ENCODE assay signal across 8 mouse cellular contexts in genomic region chr15:84446997-84447396, GRCm38 (mm10). TPM values are rescaled to one million over a fixed set of nuclear protein-coding genes. Genes with fewer than 3 reads are reported as not detected.
A peak's percentile ranks its signal among the peaks of the same experiment; 100 is the strongest.
DNase-seq lines count a peak whose midpoint lies in the region; ATAC-seq and TF ChIP-seq lines count a peak whose summit lies in the region.
"Had no signal": no experiment of that assay in that cellular context is flagged by ENCODE, and none has a peak within 500 bp of the region (broad histone marks: within the 10 kb centered on the region; RNA-seq: fewer than 3 reads in every experiment).

Gene Shisal1, minus strand, starts transcription at chr15:84447097.

- H3K4me2 ChIP-seq in lung, embryonic 15.5 days: peak within 1 kb of the TSS; percentile 93
- peak within 1 kb of the TSS; percentile 69 for H3K4me2 ChIP-seq in forebrain, postnatal 0 days (ENCODE audit: low read depth)
- H3K4me2 ChIP-seq in stomach, embryonic 14.5 days (replicated peaks; ENCODE audit: low read depth, low read length): peak within 1 kb of the TSS; percentile 95

- ATAC-seq in lung, embryonic 15.5 days (ENCODE audit: borderline replicate concordance, extremely low read depth, low FRiP score, low TSS enrichment): no peak
- ATAC-seq in forebrain, postnatal 0 days: no peak
- no peak for ATAC-seq in stomach, embryonic 14.5 days (ENCODE audit: insufficient number of reproducible peaks, insufficient read depth, low FRiP score, low read depth)

- peaks cover 68% of the 10 kb centered on the region for H3K27me3 ChIP-seq in lung, embryonic 15.5 days
- no peaks in the 10 kb centered on the region for H3K27me3 ChIP-seq in forebrain, postnatal 0 days (ENCODE audit: insufficient read depth, low read length)
- H3K27me3 ChIP-seq in stomach, embryonic 14.5 days (ENCODE audit: control insufficient read depth, insufficient read depth, low read length): peaks cover 11% of the 10 kb centered on the region

- H3K9me3 ChIP-seq in lung, embryonic 15.5 days: no peaks in the 10 kb centered on the region
- H3K9me3 ChIP-seq in forebrain, postnatal 0 days (ENCODE audit: low read length): no peaks in the 10 kb centered on the region
- H3K9me3 ChIP-seq in stomach, embryonic 14.5 days (ENCODE audit: control insufficient read depth, low read depth, low read length): no peaks in the 10 kb centered on the region

- no peak for TF ChIP-seq CTCF in forebrain, postnatal 0 days (IDR thresholded peaks at IDR 0.05; ENCODE audit: low read depth)

- H3K4me3 ChIP-seq in lung, embryonic 15.5 days: peak within 1 kb of the TSS; percentile 46
- peak within 1 kb of the TSS; percentile 60 for H3K4me3 ChIP-seq in forebrain, postnatal 0 days (ENCODE audit: low read depth, low read length)
- peak within 1 kb of the TSS; percentile 43 for H3K4me3 ChIP-seq in stomach, embryonic 14.5 days (ENCODE audit: low read depth, low read length)

- 10% methylated on average over 9 of the region's 9 CpGs for WGBS in lung, embryonic 15.5 days
- WGBS in forebrain, postnatal 0 days: 22% methylated on average over 9 of the region's 9 CpGs
- 13% methylated on average over 9 of the region's 9 CpGs for WGBS in stomach, embryonic 14.5 days

- peaks cover 22% of the 10 kb centered on the region for H3K4me1 ChIP-seq in lung, embryonic 15.5 days
- peaks cover 16% of the 10 kb centered on the region for H3K4me1 ChIP-seq in forebrain, postnatal 0 days (ENCODE audit: insufficient read depth)
- peaks cover 10% of the 10 kb centered on the region; the same call in 1 of the 2 replicates for H3K4me1 ChIP-seq in stomach, embryonic 14.5 days (ENCODE audit: control insufficient read depth, insufficient read depth, low read length)

- intact Hi-C loops in left cerebral cortex, postnatal 4 days (cut with DNase I): loop anchor here (5.0 kb wide), 1 partner anchor 190 kb away; no protein-coding TSS in a partner anchor

- no peak within 1 kb of the TSS for H3K27ac ChIP-seq in lung, embryonic 15.5 days
- H3K27ac ChIP-seq in forebrain, postnatal 0 days (ENCODE audit: low read depth, low read length): peak within 1 kb of the TSS; percentile 64
- H3K27ac ChIP-seq in stomach, embryonic 14.5 days (ENCODE audit: low read length): no peak within 1 kb of the TSS

- DNase-seq in lung, postnatal 10 days: no peak
- DNase-seq in forebrain, postnatal 0 days: no peak
- no peak for DNase-seq in left cerebral cortex, postnatal 4 days
- DNase-seq in T-cell, adult 2 months (ENCODE audit: low spot score): no peak
- no peak for DNase-seq in thymus, postnatal 10 days (ENCODE audit: low spot score in 2 of 2)

- peak within 1 kb of the TSS; percentile 40 for H3K9ac ChIP-seq in lung, embryonic 15.5 days
- H3K9ac ChIP-seq in forebrain, postnatal 0 days: peak within 1 kb of the TSS; percentile 69
- peak within 1 kb of the TSS; percentile 46 for H3K9ac ChIP-seq in stomach, embryonic 14.5 days (replicated peaks; ENCODE audit: low read depth, low read length)

- no peaks in the 10 kb centered on the region for H3K36me3 ChIP-seq in lung, embryonic 15.5 days
- H3K36me3 ChIP-seq in forebrain, postnatal 0 days (ENCODE audit: insufficient read depth): no peaks in the 10 kb centered on the region
- H3K36me3 ChIP-seq in stomach, embryonic 14.5 days (ENCODE audit: control insufficient read depth, insufficient read depth, low read length): no peaks in the 10 kb centered on the region

RNA-seq across cellular contexts. Expression of gene Shisal1, which starts in this region (rescaled TPM):
- 1.1 and 1.3 TPM in 2 replicates for polyA plus RNA-seq in lung, embryonic 15.5 days (2015; fragmentation: Nextera tagmentation; extraction: Ambion mirVana)
- 28.8 and 48.4 TPM in 2 replicates for total RNA-seq in forebrain, postnatal 0 days (2014; rRNA removed)
- polyA plus RNA-seq in forebrain, postnatal 0 days (2015; fragmentation: Nextera tagmentation; extraction: Ambion mirVana): 10.8 and 19.0 TPM in 2 replicates
- total RNA-seq in left cerebral cortex, postnatal 4 days (2021): 10 to 100 TPM; 31.5 to 42.0 TPM
- 2.3 and 2.7 TPM in 2 replicates for polyA plus RNA-seq in stomach, embryonic 14.5 days (2014; fragmentation: Nextera tagmentation; extraction: Ambion mirVana)
- total RNA-seq: neutrophil, adult 5-6 weeks had no signal
